Mouse (Mus musculus) cerebellum, adult 9-11 months (tissue): ENCODE results near the gene Adcy3.

Experiments
- DNase-seq: peaks from one replicate; pipeline ENCODE4 v3.0.0; 2022

Gene Adcy3

GRCm38 (mm10) chr12:4249786-4250185 is 116.9 kb downstream of the Adcy3 start:
- peak; percentile 70 for DNase-seq

GRCm38 (mm10) chr12:4252742-4253655 is 120.1 kb downstream of the Adcy3 start:
- no peak for DNase-seq
